Mouse (Mus musculus) MEL (cell line): ENCODE results near the gene Acta2. TPM values are rescaled to one million over a fixed set of nuclear protein-coding genes. Genes with fewer than 3 reads are reported as not detected.

Experiments used
- DNase-seq: peaks from one replicate; pipeline ENCODE4 v3.0.0; 2011; ENCODE audit warnings: low read depth, low spot score
- H3K27ac ChIP-seq: 2 replicates; pipeline ENCODE4 v1.5.1; 2012; ENCODE audit warnings: low read depth, mild to moderate bottlenecking, control low read depth, low read length, moderate library complexity; ENCODE audit not compliant: control insufficient read depth
- H3K27me3 ChIP-seq, 2 experiments: fragments of 150-350 bp in 1 of 2; sonication (generic) in 1 of 2; 2 replicates each; pipeline ENCODE4 v1.6.1; 2012; ENCODE audit warnings: low read length in 2 of 2, mild to moderate bottlenecking in 2 of 2, improper control_type of control experiment in 1 of 2, moderate library complexity in 1 of 2; ENCODE audit not compliant: insufficient read depth in 2 of 2, control insufficient read depth in 1 of 2
- H3K36me3 ChIP-seq, 2 experiments: 2 replicates each; pipeline ENCODE4 v1.6.1; 2012 to 2014; ENCODE audit warnings: low read length in 2 of 2, improper control_type of control experiment in 1 of 2, inconsistent platforms in 1 of 2, mild to moderate bottlenecking in 1 of 2; ENCODE audit not compliant: insufficient read depth in 2 of 2, control insufficient read depth in 1 of 2
- H3K4me1 ChIP-seq, 2 experiments: fragments of 150-350 bp in 1 of 2; sonication (generic) in 1 of 2; 2 replicates each; pipeline ENCODE4 v1.6.1; 2012; ENCODE audit warnings: low read length in 2 of 2, improper control_type of control experiment in 1 of 2, mild to moderate bottlenecking in 1 of 2; ENCODE audit not compliant: insufficient read depth in 2 of 2, control insufficient read depth in 1 of 2
- H3K4me3 ChIP-seq, 2 experiments: fragments of 150-350 bp in 1 of 2; sonication (generic) in 1 of 2; 2 replicates each; pipeline ENCODE4 v1.5.1; 2012; ENCODE audit warnings: low read depth in 2 of 2, low read length in 2 of 2, mild to moderate bottlenecking in 2 of 2, moderate library complexity in 2 of 2, control low read depth in 1 of 2, improper control_type of control experiment in 1 of 2; ENCODE audit not compliant: control insufficient read depth in 1 of 2, insufficient read depth in 1 of 2
- H3K79me2 ChIP-seq: 2 replicates; pipeline ENCODE4 v1.6.1; 2012; ENCODE audit warnings: mild to moderate bottlenecking, low read length, moderate library complexity; ENCODE audit not compliant: control insufficient read depth, poor library complexity, insufficient read depth
- H3K9ac ChIP-seq: 2 replicates; pipeline ENCODE4 v1.6.1; 2012; ENCODE audit warnings: low read depth, mild to moderate bottlenecking, control low read depth, low read length, moderate library complexity; ENCODE audit not compliant: control insufficient read depth, poor library complexity, severe bottlenecking
- H3K9me3 ChIP-seq: fragments of 150-350 bp; sonication (generic); replicated peaks from 2 replicates; pipeline ENCODE4 v1.6.1; 2012; ENCODE audit warnings: mild to moderate bottlenecking, low read length, improper control_type of control experiment, moderate library complexity; ENCODE audit not compliant: insufficient read depth
- BHLHE40 ChIP-seq: IDR thresholded peaks from 2 replicates; pipeline ENCODE4 v1.6.1; 2012; ENCODE audit warnings: low read depth, mild to moderate bottlenecking, inconsistent platforms, low read length, improper control_type of control experiment, borderline replicate concordance
- CHD1 ChIP-seq: IDR thresholded peaks from 2 replicates; pipeline ENCODE4 v1.6.1; 2012; ENCODE audit warnings: low read depth, mild to moderate bottlenecking, inconsistent platforms, low read length, improper control_type of control experiment
- CHD2 ChIP-seq: IDR thresholded peaks from 2 replicates; pipeline ENCODE4 v1.6.1; 2011; ENCODE audit warnings: low read length, improper control_type of control experiment
- CTCF ChIP-seq, 3 experiments: IDR thresholded peaks in 2 of 3; conservative IDR thresholded peaks in 1 of 3; 2 replicates each; pipeline ENCODE4 v1.5.1; 2011 to 2012; ENCODE audit warnings: low read length in 3 of 3, low read depth in 2 of 3, mild to moderate bottlenecking in 2 of 3, improper control_type of control experiment in 1 of 3, inconsistent platforms in 1 of 3, mixed read lengths in 1 of 3, moderate library complexity in 1 of 3; ENCODE audit not compliant: control insufficient read depth in 1 of 3, insufficient read depth in 1 of 3, poor library complexity in 1 of 3, severe bottlenecking in 1 of 3
- E2F4 ChIP-seq: IDR thresholded peaks from 2 replicates; pipeline ENCODE4 v1.6.1; 2011; ENCODE audit warnings: low read depth, low read length, improper control_type of control experiment, borderline replicate concordance
- ELF1 ChIP-seq: IDR thresholded peaks from 2 replicates; pipeline ENCODE4 v1.6.1; 2014; ENCODE audit warnings: low read depth, mild to moderate bottlenecking, inconsistent platforms, low read length, improper control_type of control experiment, moderate library complexity
- EP300 ChIP-seq, 2 experiments: IDR thresholded peaks; 2 replicates each; pipeline ENCODE4 v1.6.1; 2011; ENCODE audit warnings: improper control_type of control experiment in 2 of 2, low read length in 2 of 2, low read depth in 1 of 2, mild to moderate bottlenecking in 1 of 2
- GABPA ChIP-seq: IDR thresholded peaks from 2 replicates; pipeline ENCODE4 v1.6.1; 2012; ENCODE audit warnings: low read depth, mild to moderate bottlenecking, inconsistent platforms, low read length, improper control_type of control experiment, moderate library complexity
- JUND ChIP-seq: IDR thresholded peaks from 2 replicates; pipeline ENCODE4 v1.6.1; 2011; ENCODE audit warnings: low read depth, mild to moderate bottlenecking, improper control_type of control experiment, low read length
- KAT2A ChIP-seq: conservative IDR thresholded peaks from 2 replicates; pipeline ENCODE4 v1.6.1; 2012; ENCODE audit warnings: low read depth, low read length, improper control_type of control experiment, inconsistent platforms
- MAFK ChIP-seq: IDR thresholded peaks from 2 replicates; pipeline ENCODE4 v1.6.1; 2011; ENCODE audit warnings: low read depth, mild to moderate bottlenecking, low read length, improper control_type of control experiment, borderline replicate concordance
- MAX ChIP-seq: IDR thresholded peaks from 2 replicates; pipeline ENCODE4 v1.6.1; 2011; ENCODE audit warnings: low read length, improper control_type of control experiment
- MAZ ChIP-seq: IDR thresholded peaks from 2 replicates; pipeline ENCODE4 v1.6.1; 2012; ENCODE audit warnings: low read depth, mild to moderate bottlenecking, inconsistent platforms, low read length, improper control_type of control experiment
- MXI1 ChIP-seq: IDR thresholded peaks from 2 replicates; pipeline ENCODE4 v1.6.1; 2011; ENCODE audit warnings: mild to moderate bottlenecking, low read depth, low read length, improper control_type of control experiment
- MYB ChIP-seq: IDR thresholded peaks from 2 replicates; pipeline ENCODE4 v1.6.1; 2011; ENCODE audit warnings: mild to moderate bottlenecking, low read depth, low read length, improper control_type of control experiment
- MYC ChIP-seq: IDR thresholded peaks from 2 replicates; pipeline ENCODE4 v1.6.1; 2011; ENCODE audit warnings: low read depth, mild to moderate bottlenecking, low read length, improper control_type of control experiment, moderate library complexity
- NELFE ChIP-seq: IDR thresholded peaks from 2 replicates; pipeline ENCODE4 v1.6.1; 2011; ENCODE audit warnings: low read depth, low read length, improper control_type of control experiment
- POLR2AphosphoS5 ChIP-seq: IDR thresholded peaks from 2 replicates; pipeline ENCODE4 v1.6.1; 2012; ENCODE audit warnings: low read depth, borderline replicate concordance, mild to moderate bottlenecking, inconsistent platforms, low read length, moderate library complexity, mixed read lengths
- RCOR1 ChIP-seq: IDR thresholded peaks from 2 replicates; pipeline ENCODE4 v1.6.1; 2012; ENCODE audit warnings: low read depth, mild to moderate bottlenecking, inconsistent platforms, low read length, improper control_type of control experiment
- SIN3A ChIP-seq: IDR thresholded peaks from 2 replicates; pipeline ENCODE4 v1.6.1; 2012; ENCODE audit warnings: low read length, improper control_type of control experiment, inconsistent platforms
- SMC3 ChIP-seq: IDR thresholded peaks from 2 replicates; pipeline ENCODE4 v1.6.1; 2011; ENCODE audit warnings: low read depth, low read length, improper control_type of control experiment
- TBP ChIP-seq: IDR thresholded peaks from 2 replicates; pipeline ENCODE4 v1.8.0; 2011; ENCODE audit warnings: low read depth, low read length, improper control_type of control experiment
- TCF12 ChIP-seq: IDR thresholded peaks from 2 replicates; pipeline ENCODE4 v1.6.1; 2014; ENCODE audit warnings: low read depth, mild to moderate bottlenecking, inconsistent platforms, low read length, improper control_type of control experiment, moderate library complexity
- UBTF ChIP-seq: IDR thresholded peaks from 2 replicates; pipeline ENCODE4 v1.6.1; 2012; ENCODE audit warnings: low read depth, mild to moderate bottlenecking, inconsistent platforms, low read length, improper control_type of control experiment, moderate library complexity, borderline replicate concordance; ENCODE audit not compliant: insufficient read depth
- USF2 ChIP-seq, 2 experiments: IDR thresholded peaks; 2 replicates each; pipeline ENCODE4 v1.6.1; 2011 to 2012; ENCODE audit warnings: improper control_type of control experiment in 2 of 2, low read length in 2 of 2, borderline replicate concordance in 1 of 2, inconsistent platforms in 1 of 2, low read depth in 1 of 2, mild to moderate bottlenecking in 1 of 2; ENCODE audit not compliant: insufficient read depth in 1 of 2
- ZMIZ1 ChIP-seq: IDR thresholded peaks from 2 replicates; pipeline ENCODE4 v1.6.1; 2012; ENCODE audit warnings: low read depth, mild to moderate bottlenecking, inconsistent platforms, low read length, improper control_type of control experiment, moderate library complexity
- ZNF384 ChIP-seq: IDR thresholded peaks from 2 replicates; pipeline ENCODE4 v1.6.1; 2012; ENCODE audit warnings: low read depth, mild to moderate bottlenecking, inconsistent platforms, low read length, improper control_type of control experiment
- polyA plus RNA-seq, 2 experiments: library from polyadenylated mRNA; stranded (reverse) in 1 of 2; unstranded in 1 of 2; fragments of >175 nt in 1 of 2; fragments of >200 nt in 1 of 2; gene quantifications; 2 replicates each; pipeline versions ENCODE4 v1.2.1 to v1.2.4; 2012; ENCODE audit warnings: low replicate concordance in 2 of 2, low read depth in 1 of 2; ENCODE audit not compliant: insufficient read length in 2 of 2, insufficient read depth in 1 of 2, missing spikeins in 1 of 2
- total RNA-seq: library from RNA; depleted of rRNA; stranded (reverse); fragments of 300-350 nt; gene quantifications from 2 replicates; pipeline ENCODE4 v1.2.3, GENCODE M21; 2012

The Acta2 gene
- total and polyA plus RNA-seq, 3 experiments = not detected

- Histone ChIP-seq H3K36me3 (no peaks in the 10 kb centered on the region), H3K79me2 (no peaks in the 10 kb centered on the region), H3K9me3 (no peaks in the 10 kb centered on the region), H3K27ac (no peak overlapping the region), H3K4me1 (no peaks in the 10 kb centered on the region), H3K27me3 (no peaks in the 10 kb centered on the region; a peak in 1 of 4 replicates), H3K9ac (no peak overlapping the region), H3K4me3 (no peak overlapping the region)
- TF ChIP-seq SMC3 = no peak
- no peak for TF ChIP-seq MAFK
- no peak for TF ChIP-seq UBTF
- no peak for TF ChIP-seq KAT2A
- TF ChIP-seq TCF12 = no peak
- TF ChIP-seq MAX = no peak
- TF ChIP-seq USF2 (IDR thresholded peaks at IDR 0.05; ENCODE audit: borderline replicate concordance in 1 of 2, insufficient read depth in 1 of 2, low read depth in 1 of 2, low read length in 2 of 2) = no peak
- no peak for TF ChIP-seq EP300 (IDR thresholded peaks at IDR 0.05; ENCODE audit: low read depth in 1 of 2, low read length in 2 of 2)
- no peak for TF ChIP-seq ZMIZ1
- DNase-seq = no peak
Observed at GRCm38 (mm10) chr19:34240273-34241039, 14.9 kb downstream of the Acta2 start.

GRCm38 (mm10) chr19:34237746-34238145 lies 17.6 kb downstream of the Acta2 start:
- H3K9me3 ChIP-seq = no peaks in the 10 kb centered on the region
- H3K4me3 ChIP-seq = no peak overlapping the region
- no peak for DNase-seq
- no peaks in the 10 kb centered on the region for H3K79me2 ChIP-seq
- TF ChIP-seq CHD2 = no peak
- no peak for TF ChIP-seq E2F4
- TF ChIP-seq MAZ = no peak
- no peak for TF ChIP-seq RCOR1
- TF ChIP-seq MYC = no peak
- TF ChIP-seq MYB = no peak
- no peak for TF ChIP-seq ELF1
- TF ChIP-seq CHD1 = no peak
- TF ChIP-seq GABPA = no peak
- no peak for TF ChIP-seq EP300 (IDR thresholded peaks at IDR 0.05; ENCODE audit: low read depth in 1 of 2, low read length in 2 of 2)
- no peak for TF ChIP-seq TBP
- no peak for TF ChIP-seq POLR2AphosphoS5
- TF ChIP-seq JUND = no peak
- no peak for TF ChIP-seq NELFE
- TF ChIP-seq BHLHE40 = no peak
- no peak for TF ChIP-seq SIN3A
- TF ChIP-seq ZNF384 = no peak
- TF ChIP-seq MXI1 = no peak
- TF ChIP-seq CTCF (IDR thresholded peaks at IDR 0.05 in 2 of 3, conservative IDR thresholded peaks at IDR 0.05 in 1 of 3; ENCODE audit: control insufficient read depth in 1 of 3, insufficient read depth in 1 of 3, low read depth in 2 of 3, low read length in 3 of 3, poor library complexity in 1 of 3, severe bottlenecking in 1 of 3) = no peak
- no peaks in the 10 kb centered on the region for H3K36me3 ChIP-seq
- no peak overlapping the region for H3K27ac ChIP-seq
- H3K27me3 ChIP-seq = no peaks in the 10 kb centered on the region; a peak in 1 of 4 replicates
- H3K9ac ChIP-seq = no peak overlapping the region
- H3K4me1 ChIP-seq = no peaks in the 10 kb centered on the region; a peak in 1 of 4 replicates
